In the genomic region with DNA sequence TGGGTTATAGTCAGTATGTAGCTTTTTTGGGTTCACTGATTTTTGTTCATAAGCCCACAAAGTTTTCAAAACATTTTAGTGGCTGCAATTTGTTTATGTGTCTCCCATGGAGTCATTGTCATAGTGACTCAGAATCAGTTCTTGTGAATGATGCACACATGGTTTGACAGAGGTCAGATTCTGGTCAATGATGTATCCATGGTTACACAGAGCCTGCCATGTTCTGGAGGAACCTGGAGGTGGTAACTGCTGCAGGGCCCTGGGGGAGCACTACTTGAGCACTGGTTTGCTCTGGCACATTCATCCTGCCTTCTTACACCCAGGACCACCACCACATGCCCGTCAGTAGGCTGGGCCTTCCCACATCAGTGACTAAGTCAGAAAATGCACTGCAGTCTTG, we compare ENCODE assay signal across 20 mouse cellular contexts. TPM values are rescaled to one million over a fixed set of nuclear protein-coding genes. Genes with fewer than 3 reads are reported as not detected.
A peak's percentile ranks its signal among the peaks of the same experiment; 100 is the strongest.
DNase-seq lines count a peak whose midpoint lies in the region; ATAC-seq lines count a peak whose summit lies in the region.
"Had no signal": no experiment of that assay in that cellular context is flagged by ENCODE, and none has a peak within 500 bp of the region (broad histone marks: within the 10 kb centered on the region; RNA-seq: fewer than 3 reads in every experiment).

No protein-coding gene starts in this region.

- peaks cover 8% of the 10 kb centered on the region for H3K4me1 ChIP-seq in liver, embryonic 12.5 days
- H3K4me1 ChIP-seq in liver, embryonic 11.5 days (replicated peaks; ENCODE audit: control insufficient read depth, insufficient read depth, low read length) = no peaks in the 10 kb centered on the region
- H3K4me1 ChIP-seq: embryonic facial prominence, embryonic 13.5 days; forebrain, embryonic 12.5 days; heart, embryonic 10.5 days; hindbrain, embryonic 13.5 days had no signal

- peaks cover 86% of the 10 kb centered on the region for H3K36me3 ChIP-seq in liver, embryonic 12.5 days
- peaks cover 34% of the 10 kb centered on the region for H3K36me3 ChIP-seq in liver, embryonic 11.5 days (ENCODE audit: control insufficient read depth, insufficient read depth, low read length)

- 77% methylated on average over 1 of the region's 1 CpGs for WGBS in liver, embryonic 12.5 days (ENCODE audit: insufficient replicate concordance)
- WGBS in liver, embryonic 11.5 days = 96% methylated on average over 1 of the region's 1 CpGs

- H3K27me3 ChIP-seq in liver, embryonic 12.5 days (replicated peaks) = no peaks in the 10 kb centered on the region
- no peaks in the 10 kb centered on the region for H3K27me3 ChIP-seq in liver, embryonic 11.5 days (replicated peaks; ENCODE audit: control insufficient read depth, insufficient read depth, low read length)
- H3K27me3 ChIP-seq: embryonic facial prominence, embryonic 13.5 days; forebrain, embryonic 12.5 days; hindbrain, embryonic 13.5 days had no signal

- no peak overlapping the region for H3K9ac ChIP-seq in liver, embryonic 12.5 days
- H3K9ac ChIP-seq in liver, embryonic 11.5 days (ENCODE audit: low read depth, low read length) = no peak overlapping the region
- H3K9ac ChIP-seq: embryonic facial prominence, embryonic 13.5 days; forebrain, embryonic 12.5 days; hindbrain, embryonic 13.5 days had no signal

- no peak overlapping the region for H3K4me3 ChIP-seq in liver, embryonic 12.5 days
- H3K4me3 ChIP-seq in liver, embryonic 11.5 days (ENCODE audit: low read depth, low read length) = no peak overlapping the region
- H3K4me3 ChIP-seq: embryonic facial prominence, embryonic 13.5 days; forebrain, embryonic 12.5 days; heart, embryonic 10.5 days; hindbrain, embryonic 13.5 days had no signal

- DNase-seq in adrenal gland, adult 2 months = peak; percentile 13
- no peak for DNase-seq in adrenal gland, postnatal 4 days (ENCODE audit: low spot score in 2 of 2)
- DNase-seq in liver, embryonic 11.5 days (ENCODE audit: low spot score) = no peak
- peak; percentile 28 for DNase-seq in NIH3T3 (ENCODE audit: low read depth)
- DNase-seq in mesoderm, embryonic 11.5 days (ENCODE audit: low read depth, low spot score) = peak; percentile 41
- no peak for DNase-seq in cerebellum, adult 9-11 months
- DNase-seq in heart, adult 9 months (ENCODE audit: low spot score in 2 of 2) = no peak
- DNase-seq: adrenal gland, postnatal 10 days; cerebellum, adult 11-12 months; cerebellum, adult 9-10 months; cerebellum, postnatal 36 days; gastrocnemius, postnatal 10 days; heart, postnatal 10 days had no signal

- no peaks in the 10 kb centered on the region for H3K9me3 ChIP-seq in liver, embryonic 12.5 days (replicated peaks)
- H3K9me3 ChIP-seq in liver, embryonic 11.5 days (ENCODE audit: control insufficient read depth, low read length) = no peaks in the 10 kb centered on the region
- H3K9me3 ChIP-seq: embryonic facial prominence, embryonic 13.5 days; forebrain, embryonic 12.5 days; heart, embryonic 10.5 days; hindbrain, embryonic 13.5 days had no signal

- H3K27ac ChIP-seq in liver, embryonic 12.5 days = 0 out of 2 replicates have a peak overlapping the region, but pooled peaks have one; percentile 54
- no peak overlapping the region for H3K27ac ChIP-seq in liver, embryonic 11.5 days (ENCODE audit: low read depth, low read length)
- H3K27ac ChIP-seq: embryonic facial prominence, embryonic 13.5 days; forebrain, embryonic 12.5 days; heart, embryonic 10.5 days; hindbrain, embryonic 13.5 days; hindbrain, postnatal 0 days had no signal

- H3K4me2 ChIP-seq in liver, embryonic 12.5 days = no peak overlapping the region
- no peak overlapping the region for H3K4me2 ChIP-seq in liver, embryonic 11.5 days
- H3K4me2 ChIP-seq: embryonic facial prominence, embryonic 13.5 days; forebrain, embryonic 12.5 days; hindbrain, embryonic 13.5 days had no signal

- ATAC-seq in liver, embryonic 12.5 days = no peak; the same call in 1 of the 2 replicates
- no peak for ATAC-seq in liver, embryonic 11.5 days (replicated peaks; ENCODE audit: low FRiP score)
- ATAC-seq: forebrain, embryonic 16.5 days; hindbrain, postnatal 0 days had no signal

RNA-seq across cellular contexts. Expression of a gene that starts 19.5 kb away (rescaled TPM):
- total RNA-seq in adrenal gland, adult 2 months (2021) = 10 to 100 TPM; 52.4 to 63.3 TPM
- polyA plus RNA-seq in adrenal gland, adult 2 months (2012; rRNA removed) = 12.4 and 17.6 TPM in 2 replicates
- total RNA-seq in adrenal gland, postnatal 4 days (2021) = 10 to 100 TPM; 67.8 to 74.0 TPM
- 35.5 and 37.2 TPM in 2 replicates for polyA plus RNA-seq in liver, embryonic 12.5 days (2016; fragmentation: Nextera tagmentation; extraction: Ambion mirVana)
- polyA plus RNA-seq in liver, embryonic 11.5 days (2014; fragmentation: Nextera tagmentation; extraction: Ambion mirVana) = 53.6 and 59.7 TPM in 2 replicates

RNA-seq across cellular contexts. Expression of a gene that starts 19.5 kb away (rescaled TPM):
- total RNA-seq in adrenal gland, adult 2 months (2021) = 10 to 100 TPM; 38.9 to 45.7 TPM
- polyA plus RNA-seq in adrenal gland, adult 2 months (2012; rRNA removed) = 2.9 and 4.3 TPM in 2 replicates
- 10 to 100 TPM; 44.2 to 44.3 TPM for total RNA-seq in adrenal gland, postnatal 4 days (2021)
- polyA plus RNA-seq in liver, embryonic 12.5 days (2016; fragmentation: Nextera tagmentation; extraction: Ambion mirVana) = 12.1 and 13.2 TPM in 2 replicates
- 15.6 and 16.9 TPM in 2 replicates for polyA plus RNA-seq in liver, embryonic 11.5 days (2014; fragmentation: Nextera tagmentation; extraction: Ambion mirVana)

Comparison
In these comparisons a context has a peak if more than half of its experiments do, and no peak if none do; other contexts are left out.
1. DNase-seq: peak in adrenal gland, adult 2 months (single experiment), NIH3T3 (single experiment) and mesoderm, embryonic 11.5 days (single experiment); none in adrenal gland, postnatal 4 days (0 of 2), liver, embryonic 11.5 days (single experiment), cerebellum, adult 9-11 months (single experiment) and heart, adult 9 months (0 of 2).